Mouse (Mus musculus) kidney, postnatal 36 days (tissue): ENCODE measurements at regions not wholly inside any gene's neighbourhood (a gene's known extent, or its start where the extent isn't known, plus 50 kb on each side); places are given as distances from the start of the nearest gene placed in this dataset.

ENCODE experiments used
- DNase-seq, 2 experiments: peaks; one replicate each; pipeline ENCODE4 v3.0.0; 2021 to 2022; ENCODE audit warnings: mixed read lengths in 2 of 2

DNA sequence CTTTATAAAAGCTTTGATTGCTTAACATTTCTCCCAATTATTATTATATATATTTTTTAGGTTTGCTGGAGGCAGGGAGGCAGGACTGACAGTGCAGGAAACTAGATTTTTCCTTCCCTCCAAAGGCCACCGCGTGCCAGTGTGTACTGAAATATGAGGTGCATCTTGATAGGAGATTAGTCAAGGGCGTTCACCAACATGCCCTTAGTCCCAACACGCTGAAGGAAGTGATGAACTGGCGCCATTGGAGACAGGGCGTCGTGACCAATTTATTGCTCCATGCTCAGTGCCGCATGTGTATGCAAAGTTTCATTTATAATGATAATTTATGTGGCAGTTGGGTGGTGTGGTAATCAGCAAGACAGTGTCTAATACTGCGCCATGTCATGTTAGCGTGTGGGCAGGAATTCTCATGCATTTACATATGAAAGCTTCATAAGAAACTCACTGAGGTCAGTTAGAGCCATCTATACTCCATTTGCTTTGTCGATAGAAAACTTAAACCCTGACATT is 66.2 kb downstream of the Isl1 start:
- DNase-seq, result no peak

GRCm38 (mm10) chr13:116215101-116215500 is 94.4 kb downstream of the Isl1 start:
- DNase-seq, result no peak

DNA sequence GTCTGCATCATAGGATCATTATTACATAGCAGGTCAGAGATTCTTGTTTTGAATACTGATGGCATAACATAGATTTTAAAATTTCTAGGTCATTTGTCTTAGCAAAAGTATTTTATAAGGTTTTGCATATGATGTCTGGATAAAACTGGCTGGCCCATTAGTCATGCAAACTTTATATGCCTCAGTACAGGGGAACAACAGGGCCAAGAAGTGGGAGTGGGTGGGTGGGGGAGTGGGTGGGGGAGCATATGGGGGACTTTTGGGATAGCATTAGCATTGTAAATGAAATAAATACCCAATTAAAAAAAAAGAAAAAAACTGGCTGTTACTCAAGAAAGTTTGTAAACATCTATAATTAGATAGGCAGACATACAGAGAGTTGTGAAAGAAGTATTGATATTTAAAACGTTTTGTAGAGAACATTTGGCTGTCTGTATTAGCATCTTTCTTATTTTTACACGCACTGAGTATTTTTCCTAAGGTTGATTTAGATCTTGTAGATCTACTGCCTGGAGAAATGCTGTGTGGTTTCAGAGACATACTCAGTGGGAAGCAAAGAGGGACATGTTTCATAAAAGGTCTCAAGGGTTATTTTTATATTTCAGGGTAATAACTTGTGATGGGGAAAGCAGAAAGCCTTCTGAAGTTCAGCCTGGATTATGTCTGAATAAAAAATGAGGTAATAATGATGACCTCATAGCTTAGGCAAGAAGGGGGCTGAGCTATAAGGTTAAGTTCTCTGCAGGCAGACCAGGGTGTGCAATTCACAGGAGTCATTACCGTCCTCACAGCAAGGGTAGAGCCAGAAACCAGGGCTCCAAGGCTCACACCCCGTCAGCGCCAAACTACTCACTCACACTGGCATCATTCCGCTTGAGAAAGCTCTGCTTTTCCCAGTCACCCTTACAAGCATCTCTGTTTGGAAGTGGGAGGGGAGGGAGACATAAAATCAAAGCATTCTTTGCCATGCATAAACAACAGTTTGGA is 95.4 kb downstream of the Isl1 start:
- DNase-seq, result no peak

- no peak for DNase-seq
Measured at GRCm38 (mm10) chr13:116201177-116201920, 108.1 kb downstream of the Isl1 start.

GRCm38 (mm10) chr13:116187059-116187458 is 122.4 kb downstream of the Isl1 start:
- no peak for DNase-seq

DNA sequence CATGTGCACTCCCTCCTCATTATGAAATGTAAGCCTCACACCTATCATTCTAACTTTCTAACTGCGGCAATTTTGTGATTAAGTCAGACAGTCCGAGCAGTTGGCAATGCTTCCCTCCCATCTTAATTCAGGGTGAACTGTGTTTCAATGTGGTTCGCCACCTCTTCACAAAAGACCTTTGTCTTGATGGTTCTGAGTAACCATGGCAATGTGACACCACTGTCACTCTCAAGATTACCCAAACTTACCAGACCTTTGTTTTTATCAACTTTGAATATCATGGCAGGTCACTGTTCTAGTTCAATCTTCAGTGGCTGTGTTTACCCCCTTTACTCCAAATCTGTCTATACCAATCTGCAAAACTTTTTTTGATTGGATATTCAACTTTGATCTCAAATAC is 131.7 kb downstream of the Isl1 start:
- DNase-seq, result no peak

DNA sequence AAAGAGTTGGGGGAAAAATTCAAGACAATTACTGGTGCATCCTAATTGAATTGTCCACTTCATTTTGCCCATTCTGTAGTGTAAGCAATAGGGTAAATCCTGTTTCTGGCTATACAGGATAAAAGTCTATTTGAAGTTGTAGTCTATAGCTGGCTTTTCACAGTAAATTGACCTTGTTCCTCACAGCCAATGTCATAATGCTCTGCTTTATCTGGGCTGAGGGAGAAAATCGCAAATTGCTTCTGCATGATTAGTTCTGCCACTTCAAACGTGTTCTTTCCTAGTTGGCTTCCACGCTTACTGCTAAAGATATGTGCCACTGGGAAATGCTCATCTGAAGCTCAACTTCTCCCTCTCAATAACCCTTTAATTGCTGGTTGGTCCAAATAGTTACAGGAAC is 134.5 kb downstream of the Isl1 start:
- DNase-seq, result no peak

GRCm38 (mm10) chr13:116173866-116174265 is 135.6 kb downstream of the Isl1 start:
- no peak for DNase-seq

DNA sequence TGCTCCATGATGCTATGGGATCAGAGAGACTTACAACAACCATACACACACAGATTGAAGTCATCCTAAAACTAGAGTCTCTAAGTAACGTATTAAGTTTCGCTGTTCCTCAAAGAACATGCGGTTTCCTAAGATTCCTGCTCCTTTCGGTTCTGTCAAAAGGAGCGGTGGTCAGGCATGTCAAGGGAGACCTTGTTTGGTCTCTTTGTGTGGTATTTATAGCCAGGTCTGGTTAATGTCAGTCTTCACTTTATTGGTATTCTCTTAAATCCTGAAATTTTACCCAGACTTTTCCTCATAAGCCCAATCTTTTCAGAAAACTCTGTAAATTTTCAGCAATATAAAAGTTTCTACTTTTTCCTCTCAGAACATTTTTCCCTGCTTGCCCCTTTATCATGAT is 166.5 kb downstream of the Isl1 start:
- no peak for DNase-seq

- DNase-seq, result no peak
Measured at GRCm38 (mm10) chr13:116118664-116119063, 190.8 kb downstream of the Isl1 start.

DNA sequence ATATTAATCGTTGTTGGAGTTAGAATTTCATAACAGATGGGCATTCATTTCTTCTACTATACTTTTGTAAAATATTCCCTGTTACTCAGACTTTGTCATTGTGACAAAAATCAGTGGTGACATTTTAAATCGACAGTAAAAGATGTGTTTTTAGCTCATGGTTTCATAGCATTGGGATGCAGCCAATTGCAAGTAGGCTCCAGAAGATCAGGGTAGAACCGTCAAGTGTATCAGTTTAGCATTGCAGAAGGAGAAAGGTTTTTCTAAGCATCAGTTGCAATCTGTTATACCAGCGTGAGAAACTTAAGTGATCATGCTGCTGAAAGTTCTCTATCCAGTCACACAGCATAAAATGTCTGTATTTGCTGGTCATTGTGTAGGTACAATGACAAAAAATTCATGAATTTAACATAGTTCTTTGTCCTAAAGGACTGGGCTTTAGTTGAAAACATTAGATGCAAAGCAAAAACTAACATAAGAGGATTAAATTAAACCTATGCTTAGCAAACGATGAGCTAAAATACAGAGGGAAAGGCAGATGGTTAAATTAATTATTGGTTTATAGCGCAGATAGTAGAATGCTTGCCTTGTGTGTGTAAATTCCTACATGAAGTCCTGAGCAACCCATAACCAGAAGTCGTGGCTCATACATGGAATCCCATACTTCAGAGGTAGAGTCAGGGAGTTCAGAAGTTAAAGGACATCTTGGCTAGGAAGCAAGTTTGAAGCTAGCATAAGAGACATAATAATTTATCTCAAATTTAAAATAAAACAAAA is 198.3 kb downstream of the Isl1 start:
- no peak for DNase-seq

DNA sequence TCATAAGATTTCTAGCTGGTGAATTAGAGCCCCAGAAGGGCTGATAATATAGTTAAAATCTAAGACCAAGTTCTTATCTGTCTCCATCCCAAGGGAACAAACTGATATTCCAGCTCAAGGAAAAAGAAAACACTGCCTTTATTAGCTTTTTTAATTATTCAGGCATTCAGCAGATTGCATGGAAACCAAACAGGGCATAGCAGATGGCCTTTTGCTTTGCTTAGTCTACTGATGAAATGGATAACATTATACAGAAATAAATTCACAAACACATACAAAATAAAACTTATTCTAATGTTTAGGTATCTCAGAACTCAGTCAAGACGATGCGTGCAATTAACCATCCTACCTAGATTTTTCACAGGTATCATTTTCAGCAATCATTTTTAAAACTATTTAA is 198.9 kb downstream of the Isl1 start:
- DNase-seq, result no peak

- no peak for DNase-seq
Measured at GRCm38 (mm10) chr13:116087541-116088308, 221.8 kb downstream of the Isl1 start.

- no peak for DNase-seq
Measured at GRCm38 (mm10) chr13:116087140-116087539, 222.3 kb downstream of the Isl1 start.

DNA sequence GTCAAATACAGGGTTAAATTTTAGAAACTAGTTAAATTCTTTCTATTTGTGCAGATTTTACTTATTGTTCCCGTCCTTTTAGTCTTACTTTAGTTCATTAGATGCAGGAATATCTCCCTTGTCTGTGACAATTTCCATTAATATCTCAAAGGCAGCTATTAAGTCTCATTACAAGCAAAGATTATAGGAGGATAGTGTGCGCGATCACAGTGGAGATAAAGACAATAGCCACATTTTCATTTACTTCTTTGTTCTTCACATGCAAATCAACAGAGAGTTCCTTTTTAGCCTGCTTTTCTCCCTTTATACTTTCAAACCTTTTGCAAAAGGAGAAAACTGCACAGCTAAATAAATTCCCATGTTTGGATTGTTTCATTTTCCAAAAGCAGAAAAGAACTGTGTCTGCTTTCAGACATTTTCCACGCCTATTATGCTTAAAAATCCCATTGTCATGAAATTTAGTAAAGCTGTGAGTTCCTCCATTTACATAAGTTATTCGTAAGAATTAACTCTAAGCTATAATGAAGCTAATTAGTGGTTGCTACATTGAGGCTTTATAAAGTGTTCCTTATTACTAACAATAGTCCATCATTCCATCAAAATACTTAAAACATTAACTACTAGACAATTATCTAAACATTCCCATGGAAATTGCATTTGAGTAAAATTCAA is 252.4 kb downstream of the Isl1 start:
- DNase-seq, result no peak

DNA sequence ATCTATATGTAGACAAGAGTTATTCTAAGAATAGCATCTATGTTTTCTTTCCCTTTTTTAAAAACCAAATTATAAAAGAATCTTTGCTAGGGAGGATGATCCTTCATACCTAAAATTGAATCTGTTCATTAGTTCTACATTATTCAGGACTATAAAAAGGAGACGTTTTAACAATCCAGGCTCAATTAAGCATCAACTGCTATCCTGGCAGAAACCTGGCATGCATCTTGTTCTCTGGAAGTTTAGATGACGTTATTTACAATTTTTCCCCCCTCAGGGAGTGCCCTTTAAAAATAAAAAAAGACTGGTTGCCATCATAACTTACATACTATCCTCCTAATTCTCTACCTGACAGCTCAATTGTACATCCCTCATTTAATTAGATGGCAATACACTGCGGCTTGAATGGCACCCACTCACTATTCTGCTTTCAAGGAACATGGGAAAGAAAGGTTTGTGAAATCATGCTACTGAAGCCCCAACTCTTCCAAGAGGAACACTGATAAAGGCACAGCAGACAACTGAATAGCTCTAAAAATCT is 253.3 kb downstream of the Isl1 start:
- DNase-seq, result no peak

- no peak for DNase-seq
Measured at GRCm38 (mm10) chr13:116036166-116036565, 273.3 kb downstream of the Isl1 start.

DNA sequence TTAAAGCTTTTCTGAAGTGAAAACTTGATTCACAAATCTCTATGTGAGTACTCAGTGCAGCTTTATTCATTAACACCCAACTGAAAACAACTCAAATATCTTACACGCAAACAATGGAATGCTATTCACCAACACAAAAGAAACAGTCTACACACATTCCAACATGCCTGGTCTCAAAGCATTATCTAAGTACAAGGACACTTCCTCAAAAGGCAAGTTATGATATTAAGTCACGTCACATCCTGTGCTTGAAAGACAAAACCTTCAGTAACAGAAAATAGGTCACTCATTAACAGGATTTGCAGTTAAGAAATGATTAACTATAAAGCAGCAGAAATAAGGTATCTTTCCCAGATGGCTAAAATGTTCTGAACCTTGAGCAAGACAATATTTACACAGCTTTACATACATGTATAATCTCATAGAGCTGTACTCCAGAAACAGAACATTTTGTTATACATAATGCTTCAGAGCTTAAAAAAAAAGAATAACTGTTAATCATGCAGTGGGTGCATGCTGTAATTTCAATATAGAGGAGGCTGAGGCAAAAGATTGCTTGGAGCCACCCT is 279.3 kb downstream of the Isl1 start:
- no peak for DNase-seq

DNA sequence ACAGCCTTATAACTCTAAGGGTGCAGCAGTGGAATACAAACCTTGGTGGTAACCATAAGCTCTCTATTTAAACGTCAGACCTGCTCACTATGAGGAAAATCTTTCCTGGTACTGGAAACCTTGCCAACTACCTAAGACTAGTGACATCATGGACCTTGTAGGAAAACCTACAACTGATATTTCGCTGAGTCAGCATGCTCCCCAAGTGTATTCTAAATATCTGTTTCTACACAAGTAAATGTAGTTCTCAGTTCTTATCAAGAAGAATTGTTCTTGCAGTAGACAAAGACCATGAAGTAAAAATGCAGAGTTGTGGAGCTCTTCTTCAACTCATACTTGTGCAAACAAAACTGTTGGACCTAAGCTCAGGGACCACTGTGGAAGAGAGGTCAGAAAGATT is 280.9 kb downstream of the Isl1 start:
- no peak for DNase-seq

DNA sequence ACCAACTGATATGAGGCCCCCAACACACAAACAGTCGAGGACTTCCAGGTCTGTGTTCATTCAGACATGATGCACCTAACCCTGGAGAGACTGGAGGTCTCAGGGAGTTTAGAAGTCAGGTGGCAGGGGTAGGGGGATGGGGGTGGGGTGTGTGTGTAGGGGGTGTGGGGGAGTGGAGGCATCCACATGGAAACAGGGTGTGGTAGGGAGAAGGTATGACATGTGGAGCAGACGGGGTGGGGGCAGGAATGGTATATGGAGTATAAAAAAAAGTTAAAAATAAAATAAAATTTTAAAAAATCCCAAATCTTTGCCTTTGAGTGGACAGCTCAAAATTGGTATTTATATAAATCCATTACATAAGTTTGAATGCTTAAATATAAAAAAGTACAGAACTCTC is 282.3 kb downstream of the Isl1 start:
- DNase-seq, result no peak

- DNase-seq, result no peak
Measured at GRCm38 (mm10) chr13:116017886-116018285, 291.6 kb downstream of the Isl1 start.
